Mouse (Mus musculus) hindbrain, embryonic 14.5 days (tissue): ENCODE data around the gene Bub3. TPM values are rescaled to one million over a fixed set of nuclear protein-coding genes. Genes with fewer than 3 reads are reported as not detected.
A peak's percentile ranks its signal among the peaks of the same experiment; 100 is the strongest.

Experiments used
- ATAC-seq: fragments of 200-750 bp; cut with Nextera tagmentation; 2 replicates; pipeline ENCODE4 v1.8.0; 2017; ENCODE audit warnings: moderate number of reproducible peaks, mild to moderate bottlenecking, moderate TSS enrichment, moderate library complexity; ENCODE audit not compliant: low FRiP score
- DNase-seq: peaks from one replicate; pipeline ENCODE4 v3.0.0-alpha.2; 2015; ENCODE audit warnings: low spot score
- H3K27ac ChIP-seq: fragments of 300-500 bp; sonication (generic); 2 replicates; pipeline ENCODE4 v1.5.1; 2014; ENCODE audit warnings: mild to moderate bottlenecking, moderate library complexity
- H3K27me3 ChIP-seq: fragments of 300-500 bp; sonication (generic); 2 replicates; pipeline ENCODE4 v1.6.1; 2014; ENCODE audit warnings: mild to moderate bottlenecking, low read length, mixed read lengths; ENCODE audit not compliant: control insufficient read depth, insufficient read depth
- H3K36me3 ChIP-seq: fragments of 300-500 bp; sonication (generic); replicated peaks from 2 replicates; pipeline ENCODE4 v1.6.1; 2014; ENCODE audit not compliant: control insufficient read depth, insufficient read depth
- H3K4me1 ChIP-seq: fragments of 300-500 bp; sonication (generic); replicated peaks from 2 replicates; pipeline ENCODE4 v1.6.1; 2014; ENCODE audit warnings: antibody characterized with exemption, low read length, mixed read lengths; ENCODE audit not compliant: control insufficient read depth, insufficient read depth
- H3K4me2 ChIP-seq: fragments of 300-500 bp; sonication (generic); replicated peaks from 2 replicates; pipeline ENCODE4 v1.6.1; 2014; ENCODE audit warnings: mild to moderate bottlenecking, moderate library complexity
- H3K4me3 ChIP-seq: fragments of 300-500 bp; sonication (generic); replicated peaks from 2 replicates; pipeline ENCODE4 v1.5.1; 2014; ENCODE audit warnings: mild to moderate bottlenecking, low read length
- H3K9ac ChIP-seq: fragments of 300-500 bp; sonication (generic); 2 replicates; pipeline ENCODE4 v1.6.1; 2014
- H3K9me3 ChIP-seq: fragments of 300-500 bp; sonication (generic); 2 replicates; pipeline ENCODE4 v1.6.1; 2016; ENCODE audit warnings: low read length; ENCODE audit not compliant: control insufficient read depth
- WGBS: fragments of 180-500 bp; shearing (Covaris S2); extraction: QIAGEN DNeasy Blood & Tissue Kit; methylation state at CpG from one replicate; pipeline ENCODE4 v1.1.7; 2014; 5-methylcytosine and 5-hydroxymethylcytosine counted together
- polyA plus RNA-seq: library from polyadenylated mRNA; unstranded; fragments of >200 nt; fragmentation: Nextera tagmentation; extraction: Ambion mirVana; gene quantifications from 2 replicates; pipeline ENCODE4 v1.2.1, GENCODE M21; 2014

Gene Bub3
- polyA plus RNA-seq, 1 experiment from 2014 or later: 158 TPM

DNA sequence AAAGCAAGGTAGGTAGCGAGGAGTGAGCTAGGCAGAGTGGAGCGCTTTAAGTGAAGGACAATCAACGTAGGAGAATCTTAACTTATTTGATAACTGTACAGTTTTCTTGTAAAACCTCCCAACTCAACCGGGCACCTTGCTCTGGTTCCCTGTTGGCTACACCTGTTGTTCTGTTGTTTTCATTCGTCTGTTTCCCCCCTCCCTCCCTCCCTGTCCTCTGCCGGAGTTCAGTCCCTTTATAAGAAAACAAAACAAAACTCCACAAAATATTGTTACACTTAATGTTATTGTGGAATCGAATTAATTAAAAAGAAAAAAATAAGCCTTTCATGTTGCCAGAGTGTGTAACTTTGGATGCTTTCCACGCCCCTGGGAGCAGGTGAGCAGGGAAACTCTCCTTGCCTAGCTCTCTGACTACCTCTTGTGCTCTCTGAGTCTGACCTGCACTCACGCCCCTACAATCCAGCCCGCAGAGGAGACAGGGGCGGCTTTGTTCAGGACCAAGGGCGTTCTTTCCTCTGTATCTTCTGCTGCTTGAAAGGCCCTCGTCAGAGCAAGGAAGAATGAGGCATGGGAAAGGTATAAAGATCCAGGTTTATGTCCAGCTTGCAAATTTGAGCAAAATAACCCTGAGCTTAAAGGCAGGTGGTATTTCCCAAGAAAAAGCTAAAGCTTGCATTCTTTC is 14.2 kb upstream of the Bub3 start:
- Histone ChIP-seq H3K27me3 (peaks cover 94% of the 10 kb centered on the region), H3K9me3 (no peaks in the 10 kb centered on the region), H3K4me1 (peaks cover 9% of the 10 kb centered on the region), H3K4me2 (0 out of 2 replicates have a peak overlapping the region, but pooled peaks have one; percentile 7), H3K27ac (no peak overlapping the region), H3K4me3 (no peak overlapping the region), H3K9ac (no peak overlapping the region), H3K36me3 (no peaks in the 10 kb centered on the region)
- DNase-seq: no peak
- WGBS: under 1% methylated on average over 13 of the region's 13 CpGs
- ATAC-seq: no peak

GRCm38 (mm10) chr7:131546423-131546822 is 13.6 kb upstream of the Bub3 start:
- no peak overlapping the region for H3K4me2 ChIP-seq
- no peak for DNase-seq

GRCm38 (mm10) chr7:131547481-131547880 is 12.5 kb upstream of the Bub3 start:
- Histone ChIP-seq H3K9me3 (no peaks in the 10 kb centered on the region), H3K36me3 (no peaks in the 10 kb centered on the region), H3K27me3 (peaks cover 94% of the 10 kb centered on the region), H3K4me1 (peaks cover 7% of the 10 kb centered on the region), H3K4me3 (no peak overlapping the region), H3K9ac (no peak overlapping the region), H3K4me2 (no peak overlapping the region), H3K27ac (no peak overlapping the region)
- ATAC-seq (no peak), DNase-seq (no peak)
- 4% methylated on average over 5 of the region's 5 CpGs for WGBS

More at GRCm38 (mm10) chr7:131546423-131546822, 13.6 kb upstream of the Bub3 start:
- Histone ChIP-seq H3K4me1 (peaks cover 9% of the 10 kb centered on the region), H3K4me3 (0 out of 2 replicates have a peak overlapping the region, but pooled peaks have one; percentile 2), H3K9ac (no peak overlapping the region), H3K36me3 (no peaks in the 10 kb centered on the region), H3K27me3 (peaks cover 94% of the 10 kb centered on the region), H3K9me3 (no peaks in the 10 kb centered on the region), H3K27ac (no peak overlapping the region)
- 6% methylated on average over 2 of the region's 2 CpGs for WGBS
- no peak for ATAC-seq

GRCm38 (mm10) chr7:131548473-131548872 is 11.5 kb upstream of the Bub3 start, which contains the start of gene Hmx2:
Gene Hmx2, plus strand, starts transcription at chr7:131548773.
- H3K4me3 ChIP-seq: no peak within 1 kb of the TSS
- H3K9ac ChIP-seq: no peak within 1 kb of the TSS
- no peak for ATAC-seq
- no peaks in the 10 kb centered on the region; the same call in 1 of the 2 replicates for H3K4me1 ChIP-seq
- no peak within 1 kb of the TSS for H3K27ac ChIP-seq
- H3K9me3 ChIP-seq: no peaks in the 10 kb centered on the region
- DNase-seq: no peak
- 3% methylated on average over 3 of the region's 3 CpGs for WGBS
- no peak within 1 kb of the TSS for H3K4me2 ChIP-seq
- no peaks in the 10 kb centered on the region for H3K36me3 ChIP-seq
- peaks cover 98% of the 10 kb centered on the region for H3K27me3 ChIP-seq

DNA sequence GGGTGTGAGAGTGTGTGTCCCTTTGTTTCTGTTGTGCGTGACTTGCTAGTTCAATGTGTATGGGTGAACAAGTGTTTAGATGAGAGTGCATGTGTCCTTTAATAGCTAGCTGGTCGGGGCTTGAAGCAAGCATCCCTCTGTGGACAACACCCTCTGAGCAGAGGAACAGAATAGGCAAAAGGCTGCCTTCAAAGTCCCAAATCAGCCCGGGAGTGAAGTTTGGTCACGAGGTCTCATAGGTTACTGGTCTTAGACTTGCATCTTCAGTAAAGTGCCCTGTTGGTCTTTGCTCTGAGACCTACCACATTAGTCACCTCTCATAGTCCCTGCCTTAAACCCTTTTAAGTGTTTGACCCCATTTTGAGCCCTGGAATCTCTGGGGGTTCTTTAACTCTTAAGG is 8.6 kb upstream of the Bub3 start:
- Histone ChIP-seq H3K27me3 (peaks cover 98% of the 10 kb centered on the region), H3K4me1 (no peaks in the 10 kb centered on the region; the same call in 1 of the 2 replicates), H3K4me2 (no peak overlapping the region), H3K4me3 (no peak overlapping the region), H3K27ac (no peak overlapping the region), H3K36me3 (no peaks in the 10 kb centered on the region), H3K9ac (no peak overlapping the region), H3K9me3 (no peaks in the 10 kb centered on the region)
- ATAC-seq: no peak
- DNase-seq: no peak
- WGBS: 2% methylated on average over 4 of the region's 4 CpGs

- WGBS: 2% methylated on average over 42 of the region's 42 CpGs
These were observed 7.9 kb upstream of the Bub3 start for GRCm38 (mm10) chr7:131551931-131552741.

DNA sequence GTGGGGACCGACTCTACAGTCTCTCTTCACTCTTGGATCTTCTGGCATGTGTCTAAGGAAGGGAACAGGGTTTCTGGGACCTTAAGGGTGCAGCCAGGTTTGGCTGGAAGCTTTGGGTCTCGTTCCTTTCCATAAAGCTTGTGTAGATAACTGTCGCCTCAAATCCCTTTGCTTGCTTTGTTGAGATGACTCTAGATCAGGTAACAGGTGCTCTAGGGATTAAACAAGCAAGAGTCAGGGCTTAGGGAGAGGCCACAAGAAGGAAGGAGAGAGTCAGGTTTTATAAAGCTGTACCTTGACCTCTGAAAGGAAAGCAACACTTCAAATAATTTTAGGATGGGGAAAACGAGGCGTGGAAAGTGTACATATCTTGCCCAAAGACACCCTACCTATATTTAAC is 7.2 kb upstream of the Bub3 start:
- no peak overlapping the region for H3K4me3 ChIP-seq
- DNase-seq (no peak), ATAC-seq (no peak)
- H3K4me2 ChIP-seq: no peak overlapping the region
- H3K9ac ChIP-seq: no peak overlapping the region
- no peak overlapping the region for H3K27ac ChIP-seq
- no peaks in the 10 kb centered on the region for H3K9me3 ChIP-seq
- 2% methylated on average over 5 of the region's 5 CpGs for WGBS
- no peaks in the 10 kb centered on the region for H3K36me3 ChIP-seq
- H3K4me1 ChIP-seq: no peaks in the 10 kb centered on the region; the same call in 1 of the 2 replicates
- H3K27me3 ChIP-seq: peaks cover 96% of the 10 kb centered on the region

More at GRCm38 (mm10) chr7:131551931-131552741, 7.9 kb upstream of the Bub3 start:
- Histone ChIP-seq H3K4me3 (no peak overlapping the region), H3K27me3 (peaks cover 96% of the 10 kb centered on the region), H3K9ac (no peak overlapping the region), H3K36me3 (no peaks in the 10 kb centered on the region), H3K27ac (no peak overlapping the region), H3K4me1 (no peaks in the 10 kb centered on the region; the same call in 1 of the 2 replicates), H3K4me2 (no peak overlapping the region), H3K9me3 (no peaks in the 10 kb centered on the region)
- no peak for DNase-seq
- no peak for ATAC-seq

GRCm38 (mm10) chr7:131553771-131554175 is 6.2 kb upstream of the Bub3 start:
- Histone ChIP-seq H3K9ac (no peak overlapping the region), H3K27me3 (peaks cover 96% of the 10 kb centered on the region), H3K36me3 (no peaks in the 10 kb centered on the region), H3K27ac (no peak overlapping the region), H3K4me1 (no peaks in the 10 kb centered on the region; the same call in 1 of the 2 replicates), H3K4me2 (peak overlapping the region; percentile 43), H3K9me3 (no peaks in the 10 kb centered on the region), H3K4me3 (peak overlapping the region; percentile 25)
- ATAC-seq (0 out of 2 replicates have a peak, but pooled peaks have one; percentile 59), DNase-seq (no peak)
- WGBS: under 1% methylated on average over 39 of the region's 39 CpGs
